Mouse (Mus musculus): ENCODE results near the gene Eif4g2. TPM values are rescaled to one million over a fixed set of nuclear protein-coding genes. Genes with fewer than 3 reads are reported as not detected.

Eif4g2 gene
- 820 and 1,021 TPM in 2 replicates for total RNA-seq (2023)

GRCm38 (mm10) chr7:111082822-111083732, at the start of gene Eif4g2:
Gene Eif4g2 (minus strand): TSS chr7:111083030.

GRCm38 (mm10) chr7:111028281-111029045, 54.4 kb downstream of the Eif4g2 start, which contains the start of gene Ctr9:
Gene Ctr9 (plus strand): TSS chr7:111028951.

Other genes with a start within 250 kb of the Eif4g2 start
- 73.7 and 74.6 TPM in 2 replicates for gene Rnf141, start 238.6 kb downstream of the Eif4g2 start, total RNA-seq (2023)
- gene Lyve1, start 219.8 kb downstream of the Eif4g2 start, total RNA-seq (2023) = 4.5 and 5.0 TPM in 2 replicates
- 0.52 and 1.9 TPM in 2 replicates for gene Mrvi1, start 100.6 kb downstream of the Eif4g2 start, total RNA-seq (2023)
- gene Ctr9, start 54.1 kb downstream of the Eif4g2 start, total RNA-seq (2023) = 39.6 and 42.9 TPM in 2 replicates

All from neutrophil, adult 65 days (primary cell).